In the genomic region with DNA sequence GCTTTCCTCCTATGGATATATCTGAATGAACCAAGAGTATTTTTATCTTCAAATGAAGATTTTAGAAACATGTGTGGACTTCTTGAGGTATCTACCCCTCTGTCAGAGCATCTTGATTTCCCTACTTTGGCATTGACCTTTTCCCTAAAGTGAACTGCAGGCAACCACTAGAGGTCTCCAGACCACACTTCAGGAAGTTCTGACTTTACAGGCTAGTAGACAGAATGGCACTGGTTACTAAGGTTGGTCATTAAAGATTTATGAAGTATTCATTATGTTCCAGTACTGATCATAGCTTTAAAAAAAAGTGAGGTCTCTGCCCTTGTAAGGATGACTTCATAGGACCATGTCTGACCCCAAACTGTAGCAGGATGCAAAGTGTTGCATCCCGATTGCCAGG, we compare ENCODE assay signal across 9 mouse cellular contexts. TPM values are rescaled to one million over a fixed set of nuclear protein-coding genes. Genes with fewer than 3 reads are reported as not detected.
DNase-seq lines count a peak whose midpoint lies in the region; ATAC-seq and TF ChIP-seq lines count a peak whose summit lies in the region.
"Had no signal": no experiment of that assay in that cellular context is flagged by ENCODE, and none has a peak within 500 bp of the region (broad histone marks: within the 10 kb centered on the region; RNA-seq: fewer than 3 reads in every experiment).

No protein-coding gene starts in this region.

- no peak overlapping the region for H3K4me3 ChIP-seq in kidney, adult 2 months (ENCODE audit: insufficient read depth, low read depth, low read length)
- no peak overlapping the region for H3K4me3 ChIP-seq in kidney, embryonic 16.5 days (ENCODE audit: low read length)
- no peak overlapping the region for H3K4me3 ChIP-seq in E14TG2a.4 (replicated peaks; ENCODE audit: low read length)
- H3K4me3 ChIP-seq: heart, embryonic 15.5 days; neural tube, embryonic 13.5 days had no signal

- TF ChIP-seq POLR2A in kidney, adult 2 months (IDR thresholded peaks at IDR 0.05; ENCODE audit: low read depth, low read length), result no peak

- H3K36me3 ChIP-seq in kidney, adult 2 months (ENCODE audit: control insufficient read depth, insufficient read depth, low read length), result no peaks in the 10 kb centered on the region
- H3K36me3 ChIP-seq in kidney, embryonic 16.5 days (ENCODE audit: insufficient read depth, low read length), result no peaks in the 10 kb centered on the region
- no peaks in the 10 kb centered on the region for H3K36me3 ChIP-seq in E14TG2a.4 (ENCODE audit: insufficient read depth, low read length)
- H3K36me3 ChIP-seq: heart, embryonic 15.5 days; neural tube, embryonic 13.5 days had no signal

- H3K9me3 ChIP-seq in kidney, embryonic 16.5 days (ENCODE audit: low read length), result no peaks in the 10 kb centered on the region
- no peaks in the 10 kb centered on the region for H3K9me3 ChIP-seq in E14TG2a.4 (ENCODE audit: low read length)
- H3K9me3 ChIP-seq: heart, embryonic 15.5 days; neural tube, embryonic 13.5 days had no signal

- H3K27me3 ChIP-seq in kidney, adult 2 months (replicated peaks; ENCODE audit: control insufficient read depth, insufficient read depth, low read length), result no peaks in the 10 kb centered on the region
- H3K27me3 ChIP-seq in kidney, embryonic 16.5 days (ENCODE audit: insufficient read depth, low read length), result no peaks in the 10 kb centered on the region
- no peaks in the 10 kb centered on the region for H3K27me3 ChIP-seq in E14TG2a.4 (ENCODE audit: insufficient read depth, low read length)
- H3K27me3 ChIP-seq: heart, embryonic 15.5 days; neural tube, embryonic 13.5 days had no signal

- peak; percentile 30 for TF ChIP-seq CTCF in kidney, adult 2 months (conservative IDR thresholded peaks at IDR 0.05; ENCODE audit: insufficient read depth, insufficient read length, low read depth, low read length)
- TF ChIP-seq CTCF in E14TG2a.4 (conservative IDR thresholded peaks at IDR 0.05; ENCODE audit: low read length), result peak; percentile 55

- H3K4me2 ChIP-seq in kidney, embryonic 16.5 days (replicated peaks; ENCODE audit: low read depth, low read length), result no peak overlapping the region
- H3K4me2 ChIP-seq: heart, embryonic 15.5 days; neural tube, embryonic 13.5 days had no signal

- no peak overlapping the region for H3K27ac ChIP-seq in kidney, adult 2 months (ENCODE audit: insufficient read depth, low read depth, low read length)
- H3K27ac ChIP-seq in kidney, embryonic 16.5 days (ENCODE audit: low read length), result no peak overlapping the region
- H3K27ac ChIP-seq: heart, embryonic 15.5 days; neural tube, embryonic 13.5 days had no signal

- no peaks in the 10 kb centered on the region; the same call in 1 of the 2 replicates for H3K4me1 ChIP-seq in kidney, adult 2 months (ENCODE audit: control insufficient read depth, insufficient read depth, low read length)
- H3K4me1 ChIP-seq in kidney, embryonic 16.5 days (ENCODE audit: insufficient read depth, low read length), result no peaks in the 10 kb centered on the region
- peaks cover 6% of the 10 kb centered on the region for H3K4me1 ChIP-seq in E14TG2a.4 (replicated peaks; ENCODE audit: low read depth, low read length)

- no peak overlapping the region for H3K9ac ChIP-seq in kidney, embryonic 16.5 days (replicated peaks; ENCODE audit: low read length)
- H3K9ac ChIP-seq: heart, embryonic 15.5 days; neural tube, embryonic 13.5 days had no signal

- peak; percentile 28 for DNase-seq in kidney, adult 2 months
- peak; percentile 12 for DNase-seq in CD4-positive helper T cell, adult 2 months (ENCODE audit: low read depth, low spot score)
- peak; percentile 27 for DNase-seq in embryo, embryonic 10.5 days (ENCODE audit: low spot score)
- DNase-seq in Muller cell, postnatal 12 days (ENCODE audit: inconsistent ontology term), result no peak

- no peak for ATAC-seq in kidney, embryonic 16.5 days (ENCODE audit: low FRiP score, low TSS enrichment)
- no peak for ATAC-seq in erythroid progenitor cell, adult 5-6 weeks (replicated peaks; ENCODE audit: low FRiP score, poor library complexity, severe bottlenecking)

- 95% methylated on average over 1 of the region's 1 CpGs for WGBS in kidney, adult 2 months
- WGBS in kidney, embryonic 16.5 days, result 96% methylated on average over 1 of the region's 1 CpGs

RNA-seq across cellular contexts. Expression of gene Aven, which starts 46.0 kb away (rescaled TPM):
- 6.5 and 9.5 TPM in 2 replicates for polyA plus RNA-seq in kidney, adult 2 months (2012; rRNA removed)
- polyA plus RNA-seq in kidney, embryonic 16.5 days (2015; fragmentation: Nextera tagmentation; extraction: Ambion mirVana), result 5.2 and 7.3 TPM in 2 replicates
- total RNA-seq in erythroid progenitor cell, adult 5-6 weeks (2015; ENCODE audit: low replicate concordance), result 1.4 TPM in 1 of 2 replicates, not detected in the other
- total RNA-seq in erythroid progenitor cell, adult 5-6 weeks (2017; ENCODE audit: low replicate concordance), result 2.3 and 5.1 TPM in 2 replicates

RNA-seq across cellular contexts. Expression of gene Chrm5, which starts 58.2 kb away (rescaled TPM):
- polyA plus RNA-seq in kidney, adult 2 months (2012; rRNA removed), result not detected in 2 replicates
- polyA plus RNA-seq in kidney, embryonic 16.5 days (2015; fragmentation: Nextera tagmentation; extraction: Ambion mirVana), result 0.10 TPM in 2 replicates
- total RNA-seq in erythroid progenitor cell, adult 5-6 weeks (2015; ENCODE audit: low replicate concordance), result not detected in 2 replicates
- not detected in 2 replicates for total RNA-seq in erythroid progenitor cell, adult 5-6 weeks (2017; ENCODE audit: low replicate concordance)
- polyA plus RNA-seq: heart, embryonic 15.5 days had no signal
